Mouse (Mus musculus): ENCODE measurements at regions not wholly inside any gene's neighbourhood (a gene's known extent, or its start where the extent isn't known, plus 50 kb on each side); places are given as distances from the start of the nearest gene placed in this dataset.

- Histone ChIP-seq H3K9me3 (no peaks in the 10 kb centered on the region), H3K4me1 (replicated peaks) (peaks cover 19% of the 10 kb centered on the region), H3K4me3 (no peak overlapping the region), H3K27me3 (peaks cover 13% of the 10 kb centered on the region), H3K9ac (no peak overlapping the region), H3K4me2 (no peak overlapping the region), H3K36me3 (no peaks in the 10 kb centered on the region), H3K27ac (replicated peaks) (no peak overlapping the region)
- no peak for ATAC-seq (ENCODE audit: low read depth)
- 25% methylated on average over 3 of the region's 3 CpGs for WGBS
These were observed 49.9 kb upstream of the Fzd10 start for GRCm38 (mm10) chr5:128550736-128551135.

GRCm38 (mm10) chr5:128549811-128550210, 50.8 kb upstream of the Fzd10 start:
- Histone ChIP-seq H3K9ac (no peak overlapping the region), H3K4me2 (no peak overlapping the region), H3K27ac (replicated peaks) (no peak overlapping the region), H3K4me3 (no peak overlapping the region), H3K9me3 (no peaks in the 10 kb centered on the region), H3K27me3 (peaks cover 13% of the 10 kb centered on the region), H3K36me3 (no peaks in the 10 kb centered on the region), H3K4me1 (replicated peaks) (peaks cover 19% of the 10 kb centered on the region)
- WGBS: 83% methylated on average over 11 of the region's 11 CpGs
- ATAC-seq (ENCODE audit: low read depth): no peak

DNA sequence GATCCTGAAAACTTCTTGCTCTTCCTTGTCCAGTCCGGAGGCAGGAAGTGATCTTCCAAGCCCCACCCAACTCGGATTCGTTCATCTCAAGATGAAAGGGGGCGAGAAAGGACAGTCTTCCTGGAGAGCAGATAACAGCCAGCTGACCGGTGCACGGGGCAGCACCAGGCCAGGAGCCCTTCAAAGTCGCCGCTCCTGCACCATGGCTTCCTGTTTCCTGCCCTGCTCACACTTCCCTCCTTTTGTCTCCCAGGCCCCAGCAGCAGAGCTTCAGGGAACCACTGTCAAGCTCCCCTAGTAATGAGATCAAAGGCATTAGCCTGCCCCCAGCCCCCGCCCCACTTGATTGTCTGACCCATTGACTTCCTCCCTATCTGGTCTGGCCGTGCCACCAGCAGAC, 58.6 kb upstream of the Fzd10 start:
- Histone ChIP-seq H3K9ac (no peak overlapping the region), H3K4me2 (0 out of 2 replicates have a peak overlapping the region, but pooled peaks have one; percentile 5), H3K36me3 (no peaks in the 10 kb centered on the region), H3K4me1 (replicated peaks) (peaks cover 6% of the 10 kb centered on the region), H3K27ac (replicated peaks) (no peak overlapping the region), H3K27me3 (no peaks in the 10 kb centered on the region), H3K9me3 (no peaks in the 10 kb centered on the region), H3K4me3 (no peak overlapping the region)
- WGBS: 22% methylated on average over 10 of the region's 10 CpGs
- 0 out of 2 replicates have a peak, but pooled peaks have one; percentile 43 for ATAC-seq (ENCODE audit: low read depth)

DNA sequence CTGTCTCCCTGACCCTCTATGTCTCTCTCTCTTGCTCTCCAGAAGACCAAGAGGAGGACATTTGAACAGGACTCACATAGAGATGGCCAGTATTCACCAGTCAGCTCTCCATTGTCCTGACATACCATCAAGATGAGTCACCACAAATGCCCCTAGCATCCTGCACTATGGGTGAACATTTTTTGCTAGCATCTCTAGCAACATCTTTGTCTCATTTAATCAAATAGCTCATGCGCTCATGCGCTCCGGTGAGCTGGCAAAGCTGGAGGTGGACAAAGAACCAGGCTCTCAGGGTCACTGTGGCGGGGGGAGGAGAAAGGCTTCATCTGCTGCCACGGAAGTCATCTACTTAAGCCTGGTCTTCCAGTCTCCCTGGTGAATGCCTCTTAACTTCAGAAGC, 62.0 kb upstream of the Fzd10 start:
- Histone ChIP-seq H3K27ac (replicated peaks) (no peak overlapping the region), H3K4me2 (no peak overlapping the region), H3K4me1 (replicated peaks) (peaks cover 18% of the 10 kb centered on the region), H3K4me3 (no peak overlapping the region), H3K27me3 (no peaks in the 10 kb centered on the region), H3K36me3 (no peaks in the 10 kb centered on the region), H3K9ac (no peak overlapping the region), H3K9me3 (no peaks in the 10 kb centered on the region)
- WGBS: 52% methylated on average over 5 of the region's 5 CpGs
- no peak for ATAC-seq (ENCODE audit: low read depth)

- Histone ChIP-seq H3K36me3 (no peaks in the 10 kb centered on the region), H3K4me1 (replicated peaks) (peaks cover 18% of the 10 kb centered on the region), H3K4me2 (peak overlapping the region; percentile 44), H3K9ac (no peak overlapping the region), H3K27me3 (no peaks in the 10 kb centered on the region), H3K9me3 (no peaks in the 10 kb centered on the region), H3K27ac (replicated peaks) (0 out of 2 replicates have a peak overlapping the region, but pooled peaks have one; percentile 25), H3K4me3 (peak overlapping the region; percentile 13)
- ATAC-seq (ENCODE audit: low read depth): peak; percentile 15; the same call in 1 of the 2 replicates
- WGBS: 57% methylated on average over 12 of the region's 12 CpGs
These were observed 63.4 kb upstream of the Fzd10 start for GRCm38 (mm10) chr5:128537218-128537617.

- Histone ChIP-seq H3K9ac (no peak overlapping the region), H3K9me3 (no peaks in the 10 kb centered on the region), H3K4me1 (replicated peaks) (peaks cover 18% of the 10 kb centered on the region), H3K4me3 (peak overlapping the region; percentile 13; the same call in 1 of the 2 replicates), H3K36me3 (no peaks in the 10 kb centered on the region), H3K27ac (replicated peaks) (no peak overlapping the region), H3K27me3 (no peaks in the 10 kb centered on the region), H3K4me2 (peak overlapping the region; percentile 44)
- 18% methylated on average over 8 of the region's 8 CpGs for WGBS
- no peak for ATAC-seq (ENCODE audit: low read depth)
These were observed 64.3 kb upstream of the Fzd10 start for GRCm38 (mm10) chr5:128536393-128536792.

GRCm38 (mm10) chr5:128527241-128527640, 73.4 kb upstream of the Fzd10 start:
- no peak overlapping the region for H3K4me2 ChIP-seq
- H3K4me1 ChIP-seq (replicated peaks): peaks cover 21% of the 10 kb centered on the region
- no peak overlapping the region for H3K9ac ChIP-seq
- 44% methylated on average over 7 of the region's 9 CpGs for WGBS
- no peaks in the 10 kb centered on the region for H3K36me3 ChIP-seq
- no peak overlapping the region for H3K4me3 ChIP-seq
- no peak overlapping the region for H3K27ac ChIP-seq (replicated peaks)
- no peaks in the 10 kb centered on the region for H3K27me3 ChIP-seq
- ATAC-seq (ENCODE audit: low read depth): no peak
- no peaks in the 10 kb centered on the region for H3K9me3 ChIP-seq

GRCm38 (mm10) chr5:128526432-128526831, 74.2 kb upstream of the Fzd10 start:
- 86% methylated on average over 5 of the region's 5 CpGs for WGBS
- H3K4me2 ChIP-seq: no peak overlapping the region
- peaks cover 21% of the 10 kb centered on the region for H3K4me1 ChIP-seq (replicated peaks)
- H3K9ac ChIP-seq: no peak overlapping the region
- no peak for ATAC-seq (ENCODE audit: low read depth)
- H3K36me3 ChIP-seq: no peaks in the 10 kb centered on the region
- H3K9me3 ChIP-seq: no peaks in the 10 kb centered on the region
- no peak overlapping the region for H3K4me3 ChIP-seq
- no peak overlapping the region for H3K27ac ChIP-seq (replicated peaks)
- H3K27me3 ChIP-seq: no peaks in the 10 kb centered on the region

- WGBS: 7% methylated on average over 26 of the region's 26 CpGs
- H3K4me1 ChIP-seq (replicated peaks): peaks cover 24% of the 10 kb centered on the region
- no peaks in the 10 kb centered on the region for H3K27me3 ChIP-seq
- no peaks in the 10 kb centered on the region for H3K36me3 ChIP-seq
- peak; percentile 37; the same call in 1 of the 2 replicates for ATAC-seq (ENCODE audit: low read depth)
- no peaks in the 10 kb centered on the region for H3K9me3 ChIP-seq
- H3K4me2 ChIP-seq: peak overlapping the region; percentile 9; the same call in 1 of the 2 replicates
- no peak overlapping the region for H3K27ac ChIP-seq (replicated peaks)
- H3K9ac ChIP-seq: 0 out of 2 replicates have a peak overlapping the region, but pooled peaks have one; percentile 13
- no peak overlapping the region for H3K4me3 ChIP-seq
These were observed 76.0 kb upstream of the Fzd10 start for GRCm38 (mm10) chr5:128524377-128525280.

- no peak for ATAC-seq (ENCODE audit: low read depth)
- H3K4me2 ChIP-seq: no peak overlapping the region
These were observed 78.0 kb upstream of the Fzd10 start for GRCm38 (mm10) chr5:128522667-128523066.

DNA sequence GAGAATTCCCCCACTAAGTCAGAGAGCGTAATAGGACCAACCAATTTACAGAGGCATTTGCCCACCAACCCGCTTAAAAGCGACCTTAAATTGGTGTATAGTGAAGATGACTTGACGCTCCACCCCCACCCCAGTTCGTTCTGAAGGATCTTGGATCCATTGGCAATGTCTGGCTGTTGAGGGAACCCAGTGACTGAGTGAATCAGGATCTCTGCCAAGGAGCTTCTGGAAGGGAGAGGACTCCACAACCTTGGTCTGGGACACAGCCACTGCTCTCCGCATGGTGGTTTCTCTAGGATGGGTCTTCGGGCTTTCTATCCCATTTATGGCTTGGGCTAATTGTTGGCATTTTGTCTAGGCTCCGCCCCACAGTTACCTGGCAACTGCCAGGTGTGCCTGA, 83.3 kb upstream of the Fzd10 start:
- 0 out of 2 replicates have a peak, but pooled peaks cover 3% of the 10 kb centered on the region for H3K4me1 ChIP-seq (replicated peaks)
- no peaks in the 10 kb centered on the region for H3K9me3 ChIP-seq
- no peak overlapping the region for H3K27ac ChIP-seq (replicated peaks)
- H3K4me3 ChIP-seq: no peak overlapping the region
- no peak for ATAC-seq (ENCODE audit: low read depth)
- 49% methylated on average over 8 of the region's 8 CpGs for WGBS
- no peak overlapping the region for H3K9ac ChIP-seq
- H3K36me3 ChIP-seq: no peaks in the 10 kb centered on the region
- no peak overlapping the region for H3K4me2 ChIP-seq
- H3K27me3 ChIP-seq: peaks cover 8% of the 10 kb centered on the region; the same call in 1 of the 2 replicates

More at GRCm38 (mm10) chr5:128522667-128523066, 78.0 kb upstream of the Fzd10 start:
- Histone ChIP-seq H3K9me3 (no peaks in the 10 kb centered on the region), H3K27me3 (no peaks in the 10 kb centered on the region), H3K27ac (replicated peaks) (no peak overlapping the region), H3K9ac (no peak overlapping the region), H3K4me3 (no peak overlapping the region), H3K36me3 (no peaks in the 10 kb centered on the region), H3K4me1 (replicated peaks) (peaks cover 24% of the 10 kb centered on the region)
- 36% methylated on average over 5 of the region's 5 CpGs for WGBS

- Histone ChIP-seq H3K27me3 (peaks cover 8% of the 10 kb centered on the region; the same call in 1 of the 2 replicates), H3K4me3 (no peak overlapping the region), H3K36me3 (no peaks in the 10 kb centered on the region), H3K27ac (replicated peaks) (no peak overlapping the region), H3K9me3 (no peaks in the 10 kb centered on the region), H3K9ac (no peak overlapping the region), H3K4me1 (replicated peaks) (0 out of 2 replicates have a peak, but pooled peaks cover under 1% of the 10 kb centered on the region), H3K4me2 (no peak overlapping the region)
- no peak for ATAC-seq (ENCODE audit: low read depth)
- 3% methylated on average over 2 of the region's 2 CpGs for WGBS
These were observed 82.5 kb upstream of the Tmem132d start for GRCm38 (mm10) chr5:128515343-128515742.
